Mouse (Mus musculus) adrenal gland, adult 8-10 months (tissue): ENCODE measurements around the gene Eif4e. TPM values are rescaled to one million over a fixed set of nuclear protein-coding genes. Genes with fewer than 3 reads are reported as not detected.

Experiments
- DNase-seq: peaks from one replicate; pipeline ENCODE4 v3.0.0; 2022
- total RNA-seq, 4 experiments: library from RNA; stranded (reverse); gene quantifications; 2 replicates each; pipeline ENCODE4 v1.2.4; 2022

The Eif4e gene
- 100 to 1,000 TPM; 145 to 204 (median 162) TPM for total RNA-seq

- DNase-seq, result peak; percentile 84
Observed at GRCm38 (mm10) chr3:138526073-138526915, at the start of gene Eif4e. Gene Eif4e (plus strand): TSS chr3:138526179.

DNA sequence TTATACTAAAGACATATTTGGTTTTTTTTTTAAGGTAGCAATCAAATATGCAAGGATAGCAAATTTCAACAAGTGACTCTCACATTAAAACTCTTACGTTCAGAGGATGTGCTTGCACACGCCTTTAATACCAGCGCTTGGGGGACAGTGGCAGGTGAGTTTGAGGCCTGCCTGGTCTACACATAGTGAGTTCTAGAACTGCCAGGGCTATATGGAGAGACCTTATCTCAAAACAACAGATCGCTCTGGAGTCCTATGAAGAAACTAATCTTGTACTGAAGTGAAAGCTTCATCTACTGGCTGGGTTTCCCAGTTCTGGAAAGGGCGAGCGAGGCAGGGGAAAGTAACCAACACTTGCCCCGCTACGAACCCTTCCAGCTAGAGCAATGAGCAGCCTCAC is 46.5 kb upstream of the Eif4e start:
- DNase-seq, result no peak

DNA sequence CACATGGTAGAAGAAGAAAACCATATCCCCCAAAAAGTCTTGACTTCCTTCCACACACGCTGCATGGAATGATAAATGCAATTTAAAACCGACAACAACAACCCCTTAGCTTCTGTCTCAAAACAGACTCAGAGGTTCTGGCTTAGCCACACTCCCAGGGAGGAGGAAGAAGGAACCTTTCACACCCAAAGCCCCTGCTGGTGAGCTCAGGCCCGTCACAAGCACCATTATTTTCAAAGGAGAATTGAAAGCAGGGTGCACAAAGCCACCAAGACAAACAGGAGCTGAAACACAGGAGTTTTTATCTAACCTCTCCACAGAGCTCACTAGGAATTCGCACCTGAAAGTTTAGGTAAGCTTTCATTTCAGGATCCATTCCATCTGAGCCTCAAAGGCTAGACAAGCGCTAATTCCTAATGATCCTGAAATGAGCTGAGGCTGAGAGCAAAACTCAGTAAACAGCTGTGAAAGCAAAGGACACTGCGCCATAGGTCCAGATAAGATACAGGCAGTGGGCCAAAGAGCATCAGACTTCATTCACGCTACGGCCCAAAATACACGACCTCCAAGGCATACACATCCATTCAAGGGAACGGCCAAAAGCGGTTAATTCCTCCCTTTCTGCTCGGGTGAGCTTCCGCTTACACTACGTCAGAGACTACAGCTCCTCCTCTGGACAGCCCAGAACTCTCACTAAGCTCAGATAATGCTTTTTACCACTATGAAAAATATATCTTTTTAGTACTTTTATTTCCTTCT is 44.3 kb upstream of the Eif4e start:
- no peak for DNase-seq

DNA sequence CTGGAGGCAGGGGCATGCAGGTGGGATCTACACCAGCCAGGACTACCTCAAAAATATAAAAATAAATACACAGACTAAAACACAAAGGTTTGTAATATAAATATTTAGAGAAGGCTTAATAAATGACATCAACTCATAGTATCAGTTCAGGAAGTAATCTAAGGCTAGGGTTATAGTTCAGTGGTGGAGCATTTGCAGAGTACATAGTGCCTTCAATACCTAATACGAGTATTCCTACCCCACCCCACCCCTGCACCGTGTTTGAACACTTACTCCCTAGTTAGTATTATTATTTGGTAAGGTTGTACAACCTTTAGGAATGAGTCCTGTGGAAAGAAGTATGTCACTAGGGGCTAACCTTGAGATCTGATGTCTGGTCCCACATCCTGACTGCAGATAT is 42.7 kb upstream of the Eif4e start:
- no peak for DNase-seq

GRCm38 (mm10) chr3:138488584-138489326 is 37.2 kb upstream of the Eif4e start:
- DNase-seq, result no peak

DNA sequence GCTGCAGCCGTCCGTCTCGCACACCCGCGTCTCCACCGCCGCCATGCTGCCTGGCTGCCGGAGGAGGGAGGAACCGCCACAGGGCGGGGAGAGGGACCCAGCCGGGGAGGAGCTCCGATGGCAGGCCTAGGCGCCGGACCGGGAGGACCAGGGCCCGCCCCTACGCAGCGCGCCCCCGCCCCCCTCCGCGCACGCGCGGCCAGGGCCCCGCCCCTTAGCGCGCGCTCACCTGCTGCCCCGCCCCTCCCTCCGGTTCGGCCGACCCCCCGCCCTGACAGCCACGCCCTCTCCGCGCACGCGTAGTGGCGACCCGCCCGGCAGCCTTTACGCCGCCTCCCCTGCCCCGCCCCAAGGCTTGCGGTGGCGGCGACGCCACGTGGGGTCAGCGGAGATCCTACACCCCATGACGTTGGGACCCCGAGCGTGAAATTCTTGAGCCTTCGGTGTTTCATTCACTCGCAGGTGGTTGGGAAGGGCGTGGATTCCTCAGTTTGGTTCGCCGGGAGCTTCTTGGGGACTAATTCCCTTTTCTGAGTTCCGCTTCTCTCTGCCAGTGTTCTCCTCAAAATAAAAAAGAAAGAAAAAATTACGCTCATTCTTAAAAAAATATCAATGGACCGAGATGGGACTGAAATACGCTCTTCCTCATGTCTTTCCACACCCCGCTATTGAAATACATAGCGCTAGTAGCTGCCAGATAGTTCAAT is 36.5 kb upstream of the Eif4e start, which contains the start of gene Metap1:
Gene Metap1 (minus strand): TSS at position 189 of the 707 bp plus-strand sequence.
- DNase-seq, result peak; percentile 94

DNA sequence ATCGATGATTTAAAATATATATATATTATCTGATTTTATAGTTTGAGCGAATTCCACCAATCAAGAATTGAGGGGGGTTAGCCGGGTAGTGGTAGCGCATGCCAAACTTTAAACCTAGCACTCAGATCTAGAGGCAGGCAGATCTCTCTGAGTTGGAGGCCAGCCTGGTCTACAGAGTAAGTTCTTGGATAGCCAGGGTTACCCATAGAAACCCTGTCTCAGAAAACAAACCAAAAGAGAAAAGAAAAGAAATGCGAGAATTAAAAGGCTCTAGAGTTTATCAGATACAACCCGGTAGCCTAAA is 36.0 kb upstream of the Eif4e start:
- no peak for DNase-seq

GRCm38 (mm10) chr3:138493668-138494067 is 32.3 kb upstream of the Eif4e start:
- no peak for DNase-seq

DNA sequence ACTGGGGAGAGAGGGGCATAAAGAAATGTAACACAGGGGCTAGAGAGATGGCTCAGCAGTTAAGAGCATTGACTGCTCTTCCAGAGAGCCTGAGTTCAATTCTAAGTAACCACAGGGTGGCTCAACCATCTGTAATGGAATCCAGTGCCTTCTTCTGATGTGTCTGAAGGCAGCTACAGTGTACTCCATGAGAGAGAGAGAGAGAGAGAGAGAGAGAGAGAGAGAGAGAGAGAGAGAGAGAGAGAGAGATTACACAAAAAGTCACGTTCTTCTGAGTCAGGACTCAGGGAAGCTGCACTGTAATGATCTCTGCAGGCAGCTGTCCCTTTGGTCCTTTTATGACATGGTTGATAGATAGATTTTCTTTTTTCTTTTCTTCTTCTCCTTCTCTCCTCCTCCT is 31.4 kb upstream of the Eif4e start:
- no peak for DNase-seq

DNA sequence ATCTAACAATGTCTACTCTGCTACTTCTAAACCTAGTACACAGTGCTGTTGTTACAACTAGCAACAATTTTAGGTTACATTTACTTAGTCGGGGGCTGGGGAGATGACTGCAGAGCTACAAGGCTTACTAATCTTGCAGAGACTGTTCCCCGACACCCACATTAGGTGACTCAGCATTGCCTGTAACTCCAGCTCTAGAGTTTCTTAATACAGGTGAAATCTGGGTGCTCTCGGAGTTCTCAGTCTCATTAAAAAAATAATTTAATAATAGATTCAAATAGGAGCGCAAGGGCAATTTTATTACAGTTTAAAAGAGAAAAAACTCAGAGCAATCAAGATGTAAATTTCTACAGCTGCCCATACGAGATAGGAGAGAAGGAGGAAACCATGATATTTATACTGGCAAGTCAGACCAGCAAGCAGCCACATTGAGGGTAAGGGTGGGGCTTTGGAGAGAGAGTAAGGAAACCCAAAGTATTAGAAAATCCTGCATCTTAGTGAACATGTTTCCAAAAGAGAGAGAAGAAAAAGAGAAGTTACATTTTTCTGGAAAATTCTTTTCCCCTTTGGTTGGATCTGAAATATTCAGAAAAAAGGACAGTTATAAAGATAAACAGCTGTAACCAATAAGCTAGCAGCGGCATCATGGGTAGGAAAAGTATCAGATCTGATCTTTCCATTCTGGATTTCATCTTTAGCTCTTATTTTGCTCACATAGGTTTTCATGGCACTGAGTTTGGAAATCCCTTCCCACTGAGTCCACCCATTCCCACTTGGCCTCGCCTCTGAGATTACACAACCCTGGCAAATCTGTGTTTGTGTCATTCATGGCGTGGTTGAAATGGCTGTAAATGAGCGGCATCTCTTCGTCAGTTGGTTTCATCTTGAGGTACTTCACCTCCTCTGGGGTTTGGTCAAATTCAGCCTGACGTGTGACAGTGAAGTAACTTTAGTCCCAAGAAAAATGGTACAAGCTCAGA is 30.5 kb upstream of the Eif4e start:
- DNase-seq, result no peak

DNA sequence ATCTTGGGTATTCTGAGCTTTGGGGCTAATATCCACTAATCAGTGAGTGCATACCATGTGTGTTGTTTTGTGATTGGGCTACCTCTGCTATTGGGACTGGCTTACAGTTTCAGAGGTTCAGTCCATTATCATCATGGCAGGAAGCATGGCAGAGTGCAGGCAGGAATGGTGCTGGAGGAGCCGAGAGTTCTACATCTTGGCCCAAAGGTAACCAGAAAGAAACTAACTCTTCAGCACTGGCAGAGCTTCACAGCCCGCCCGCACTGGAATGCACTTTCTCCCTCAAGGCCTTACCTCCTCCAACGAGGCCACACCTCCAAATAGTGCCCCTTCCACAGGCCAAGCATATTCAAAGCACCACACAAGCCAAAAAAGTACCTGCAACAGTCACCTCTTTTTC is 27.2 kb upstream of the Eif4e start:
- DNase-seq, result no peak

DNA sequence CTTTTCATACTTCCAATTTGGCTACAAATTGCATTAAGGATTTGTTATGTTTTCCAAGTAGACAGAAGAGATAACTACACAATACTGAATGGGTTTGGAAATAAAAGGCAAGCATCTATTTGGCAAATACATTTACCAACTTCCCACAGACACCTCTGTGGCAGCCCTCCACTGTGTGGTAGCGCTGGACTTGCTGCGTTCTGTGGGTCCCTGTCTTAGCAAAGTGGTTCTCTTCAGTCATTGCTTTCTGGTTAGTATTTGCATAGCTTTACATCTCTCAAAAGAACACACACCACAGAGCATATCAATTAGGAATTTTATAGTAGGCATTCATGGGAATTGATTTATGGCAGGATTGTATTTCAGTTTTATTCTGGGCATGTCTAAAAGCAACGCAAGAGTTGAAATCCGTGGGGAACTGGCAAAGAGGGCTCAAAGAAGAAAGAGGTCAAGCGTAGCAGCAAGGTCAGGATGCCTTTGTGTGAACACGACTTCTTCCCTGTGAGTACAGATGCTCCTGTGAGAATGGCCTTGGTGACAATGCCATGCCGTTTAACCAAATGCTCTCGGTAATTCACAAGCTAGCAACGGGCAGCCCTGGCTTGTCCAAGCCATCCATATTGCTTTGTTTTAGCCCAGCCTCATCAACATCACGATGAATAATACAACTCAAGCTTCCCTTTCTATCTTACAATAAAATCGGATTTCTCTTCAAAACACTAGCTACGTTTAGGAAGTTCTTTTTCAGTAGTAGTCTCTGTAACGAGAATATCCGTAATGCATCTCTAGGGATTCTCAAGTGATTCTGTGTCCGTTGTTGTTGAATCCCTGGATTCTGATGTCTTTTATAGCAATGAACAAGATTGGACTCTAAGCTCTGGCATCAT is 25.9 kb upstream of the Eif4e start:
- no peak for DNase-seq

- DNase-seq, result no peak
Observed at GRCm38 (mm10) chr3:138503754-138504153, 22.2 kb upstream of the Eif4e start.

GRCm38 (mm10) chr3:138506749-138507148 is 19.2 kb upstream of the Eif4e start:
- DNase-seq, result no peak

- DNase-seq, result peak; percentile 60
Observed at GRCm38 (mm10) chr3:138509581-138509980, 16.4 kb upstream of the Eif4e start.

- DNase-seq, result no peak
Observed at GRCm38 (mm10) chr3:138510471-138510870, 15.5 kb upstream of the Eif4e start.

- no peak for DNase-seq
Observed at GRCm38 (mm10) chr3:138513243-138513642, 12.7 kb upstream of the Eif4e start.

- DNase-seq, result no peak
Observed at GRCm38 (mm10) chr3:138514749-138515148, 11.2 kb upstream of the Eif4e start.

DNA sequence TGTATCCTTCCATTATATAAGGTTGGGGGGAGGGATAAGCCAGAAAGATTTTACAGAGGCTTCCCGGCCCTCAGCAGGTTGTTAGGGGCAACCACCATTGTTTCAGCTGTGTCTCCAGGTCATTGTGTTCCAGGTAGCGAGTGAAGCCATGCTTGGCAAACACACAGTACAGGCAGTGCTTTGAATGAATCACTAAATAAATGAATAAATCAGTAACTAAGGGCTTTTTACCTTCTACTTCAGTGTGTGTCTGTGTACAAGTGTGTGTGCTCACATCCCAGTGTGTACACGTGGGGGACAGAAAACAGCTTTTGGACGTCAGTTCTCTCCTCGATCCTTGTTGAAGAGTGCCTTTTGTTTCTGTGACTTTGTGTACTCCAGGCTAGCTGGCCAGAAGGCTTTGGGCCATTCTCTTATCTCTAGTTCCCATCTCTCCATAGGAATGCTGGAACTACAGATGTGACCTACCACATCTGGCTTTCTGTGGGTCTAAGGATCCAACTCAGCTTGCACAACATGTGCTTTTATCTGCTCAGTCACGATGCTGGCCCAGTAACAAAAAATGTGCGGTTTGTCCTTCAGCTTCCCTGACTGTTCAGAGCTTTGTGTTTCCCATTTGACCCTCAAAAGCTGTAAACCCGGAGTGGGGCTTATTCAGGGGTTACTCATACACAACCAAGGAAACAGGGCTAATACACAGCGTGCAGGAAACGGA is 10.2 kb upstream of the Eif4e start:
- peak; percentile 74 for DNase-seq
